Mouse (Mus musculus): ENCODE measurements around the gene Bdh1. TPM values are rescaled to one million over a fixed set of nuclear protein-coding genes. Genes with fewer than 3 reads are reported as not detected.

Bdh1 gene
- total RNA-seq, 1 experiment: 12.0 TPM

DNA sequence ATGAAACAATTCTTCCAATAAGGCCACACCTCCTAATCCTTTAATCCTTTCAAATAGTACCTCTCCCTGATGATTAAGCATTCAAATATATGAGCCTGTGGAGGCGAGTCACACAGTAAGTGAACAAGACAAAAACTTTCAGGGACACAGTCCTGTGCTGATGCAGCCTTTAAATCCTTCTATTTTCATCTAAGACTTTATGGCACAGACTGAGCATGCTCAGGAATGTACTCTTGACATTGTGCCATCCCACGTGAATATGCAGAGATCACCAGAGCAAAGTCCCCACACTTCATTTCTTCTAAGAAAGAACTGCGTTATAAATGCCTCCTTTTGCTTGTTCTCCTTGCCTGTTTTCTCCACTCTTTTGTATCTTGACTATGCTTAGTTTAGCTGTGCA lies 14.2 kb upstream of the Bdh1 start:
- peaks cover 2 to 14% of the 10 kb centered on the region in 2 experiments; a peak in 2 of 4 replicates for H3K4me1 ChIP-seq (ENCODE audit: control insufficient read depth in 2 of 2, insufficient read depth in 2 of 2, low read length in 2 of 2, poor library complexity in 1 of 2)
- no peaks in the 10 kb centered on the region for H3K36me3 ChIP-seq (ENCODE audit: control insufficient read depth, insufficient read depth, low read length, poor library complexity, severe bottlenecking)
- no peak overlapping the region for H3K9ac ChIP-seq (ENCODE audit: insufficient read depth, low read depth, low read length, poor library complexity, severe bottlenecking)
- H3K27ac ChIP-seq (ENCODE audit: insufficient read depth, low read depth, low read length, poor library complexity, severe bottlenecking): no peak overlapping the region
- in situ Hi-C loops (cut with MboI; ENCODE audit: low sequenced_read_pairs in 2 of 2, unreplicated experiment in 2 of 2): no loop called here
- H3K4me3 ChIP-seq (ENCODE audit: insufficient read depth in 1 of 2, low read depth in 1 of 2, low read length in 2 of 2, poor library complexity in 1 of 2, severe bottlenecking in 1 of 2): no peak overlapping the region
- DNase-seq (ENCODE audit: low read depth, low spot score): no peak
- H3K9me3 ChIP-seq (ENCODE audit: control insufficient read depth, insufficient read depth, low read depth, low read length): no peaks in the 10 kb centered on the region
- TF ChIP-seq CHD2 (IDR thresholded peaks at IDR 0.05; ENCODE audit: low read depth, low read length): no peak
- no peak for TF ChIP-seq ZNF384 (IDR thresholded peaks at IDR 0.05; ENCODE audit: low read depth, low read length)
- TF ChIP-seq ZC3H11A (IDR thresholded peaks at IDR 0.05; ENCODE audit: borderline replicate concordance, low read depth, low read length): no peak
- no peak for TF ChIP-seq HCFC1 (IDR thresholded peaks at IDR 0.05; ENCODE audit: borderline replicate concordance, insufficient read depth, low read length)
- no peak for TF ChIP-seq MAFK (IDR thresholded peaks at IDR 0.05; ENCODE audit: insufficient read depth, low read depth, low read length)

DNA sequence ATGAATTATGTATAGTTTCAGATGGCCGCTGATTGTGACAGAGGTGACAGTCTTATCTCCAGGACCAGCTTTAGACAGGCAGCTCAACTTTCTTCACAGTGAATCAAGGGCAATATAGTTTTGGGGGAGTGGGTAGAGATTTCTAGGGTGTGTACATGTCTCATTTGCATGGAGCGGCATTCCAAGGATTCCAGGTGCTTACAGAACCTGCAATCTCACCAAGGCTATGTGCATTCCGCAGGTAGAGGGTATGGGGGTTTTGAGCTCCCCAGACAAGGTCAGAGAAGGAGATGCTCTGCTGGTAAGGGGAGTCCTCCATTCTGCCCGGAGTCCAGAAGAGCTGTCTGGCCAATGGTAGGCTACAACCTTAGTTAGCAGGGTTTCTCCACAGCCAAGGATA lies 11.1 kb upstream of the Bdh1 start:
- no peak for TF ChIP-seq MAFK (IDR thresholded peaks at IDR 0.05; ENCODE audit: insufficient read depth, low read depth, low read length)
- TF ChIP-seq ZC3H11A (IDR thresholded peaks at IDR 0.05; ENCODE audit: borderline replicate concordance, low read depth, low read length): no peak
- TF ChIP-seq HCFC1 (IDR thresholded peaks at IDR 0.05; ENCODE audit: borderline replicate concordance, insufficient read depth, low read length): no peak
- TF ChIP-seq CHD2 (IDR thresholded peaks at IDR 0.05; ENCODE audit: low read depth, low read length): no peak
- TF ChIP-seq ZNF384 (IDR thresholded peaks at IDR 0.05; ENCODE audit: low read depth, low read length): no peak
- in situ Hi-C loops (cut with MboI; ENCODE audit: low sequenced_read_pairs in 2 of 2, unreplicated experiment in 2 of 2): no loop called here

DNA sequence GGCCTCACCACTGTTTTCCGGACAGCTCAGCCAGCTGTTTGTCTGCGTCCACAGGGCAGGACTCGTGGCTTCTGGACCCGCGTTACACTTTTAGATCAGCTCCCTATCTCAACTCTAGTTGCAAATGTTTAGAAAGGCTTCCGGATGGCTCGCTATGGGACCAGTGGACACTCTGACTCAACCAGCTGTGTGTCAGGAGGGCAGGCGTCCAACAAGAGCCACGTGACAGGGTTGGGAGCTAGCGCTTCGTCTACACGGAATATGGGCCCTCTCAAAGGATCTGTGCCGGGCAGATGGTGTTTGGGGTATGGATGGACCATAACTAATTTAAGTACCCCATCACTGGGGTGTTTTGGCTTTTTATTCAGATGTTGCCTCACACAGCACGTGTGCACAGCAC lies 9.8 kb upstream of the Bdh1 start:
- Histone ChIP-seq H3K4me1 (ENCODE audit: control insufficient read depth in 2 of 2, insufficient read depth in 2 of 2, low read length in 2 of 2, poor library complexity in 1 of 2) (peaks cover 2 to 13% of the 10 kb centered on the region in 2 experiments; a peak in 2 of 4 replicates), H3K27ac (ENCODE audit: insufficient read depth, low read depth, low read length, poor library complexity, severe bottlenecking) (no peak overlapping the region), H3K9ac (ENCODE audit: insufficient read depth, low read depth, low read length, poor library complexity, severe bottlenecking) (peak overlapping the region; percentile 41), H3K9me3 (ENCODE audit: control insufficient read depth, insufficient read depth, low read depth, low read length) (no peaks in the 10 kb centered on the region), H3K36me3 (ENCODE audit: control insufficient read depth, insufficient read depth, low read length, poor library complexity, severe bottlenecking) (no peaks in the 10 kb centered on the region), H3K4me3 (ENCODE audit: insufficient read depth in 1 of 2, low read depth in 1 of 2, low read length in 2 of 2, poor library complexity in 1 of 2, severe bottlenecking in 1 of 2) (0 out of 4 replicates have a peak overlapping the region, but pooled peaks have one; percentile 13 to 15)
- in situ Hi-C loops (cut with MboI; ENCODE audit: low sequenced_read_pairs in 2 of 2, unreplicated experiment in 2 of 2): no loop called here
- TF ChIP-seq ZC3H11A (IDR thresholded peaks at IDR 0.05; ENCODE audit: borderline replicate concordance, low read depth, low read length): no peak
- TF ChIP-seq CHD2 (IDR thresholded peaks at IDR 0.05; ENCODE audit: low read depth, low read length): no peak
- no peak for TF ChIP-seq ZNF384 (IDR thresholded peaks at IDR 0.05; ENCODE audit: low read depth, low read length)
- TF ChIP-seq HCFC1 (IDR thresholded peaks at IDR 0.05; ENCODE audit: borderline replicate concordance, insufficient read depth, low read length): no peak
- no peak for TF ChIP-seq MAFK (IDR thresholded peaks at IDR 0.05; ENCODE audit: insufficient read depth, low read depth, low read length)
- no peak for DNase-seq (ENCODE audit: low read depth, low spot score)

More for the DNA sequence above, 11.1 kb upstream of the Bdh1 start:
- no peak overlapping the region; the same call in 1 of the 2 replicates for H3K27ac ChIP-seq (ENCODE audit: insufficient read depth, low read depth, low read length, poor library complexity, severe bottlenecking)
- peaks cover 2 to 12% of the 10 kb centered on the region in 2 experiments; a peak in 2 of 4 replicates for H3K4me1 ChIP-seq (ENCODE audit: control insufficient read depth in 2 of 2, insufficient read depth in 2 of 2, low read length in 2 of 2, poor library complexity in 1 of 2)
- H3K4me3 ChIP-seq (ENCODE audit: insufficient read depth in 1 of 2, low read depth in 1 of 2, low read length in 2 of 2, poor library complexity in 1 of 2, severe bottlenecking in 1 of 2): no peak overlapping the region
- no peaks in the 10 kb centered on the region for H3K36me3 ChIP-seq (ENCODE audit: control insufficient read depth, insufficient read depth, low read length, poor library complexity, severe bottlenecking)
- no peaks in the 10 kb centered on the region for H3K9me3 ChIP-seq (ENCODE audit: control insufficient read depth, insufficient read depth, low read depth, low read length)
- DNase-seq (ENCODE audit: low read depth, low spot score): no peak
- no peak overlapping the region for H3K9ac ChIP-seq (ENCODE audit: insufficient read depth, low read depth, low read length, poor library complexity, severe bottlenecking)

DNA sequence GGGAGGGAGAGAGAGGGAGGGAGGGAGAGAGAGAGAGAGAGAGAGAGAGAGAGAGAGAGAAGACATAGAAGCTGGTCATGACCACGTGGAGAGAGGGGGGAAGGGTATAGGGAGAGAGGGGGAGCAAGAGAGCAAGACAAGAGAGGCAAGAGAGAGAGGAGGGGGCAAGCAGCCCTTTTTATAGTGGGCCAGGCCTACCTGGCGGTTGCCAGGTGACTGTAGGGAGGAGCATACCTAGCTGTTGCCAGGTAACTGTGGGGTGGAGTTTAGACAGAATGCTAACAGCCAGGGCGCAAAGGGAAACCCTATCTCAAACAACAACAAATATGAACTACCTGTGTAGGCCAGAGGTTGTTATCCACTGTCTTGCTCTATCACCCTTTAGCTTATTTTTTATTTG lies 8.3 kb upstream of the Bdh1 start:
- H3K4me3 ChIP-seq (ENCODE audit: insufficient read depth in 1 of 2, low read depth in 1 of 2, low read length in 2 of 2, poor library complexity in 1 of 2, severe bottlenecking in 1 of 2): no peak overlapping the region
- H3K4me1 ChIP-seq (ENCODE audit: control insufficient read depth in 2 of 2, insufficient read depth in 2 of 2, low read length in 2 of 2, poor library complexity in 1 of 2): peaks cover 2 to 13% of the 10 kb centered on the region in 2 experiments; a peak in 2 of 4 replicates
- no peak overlapping the region for H3K27ac ChIP-seq (ENCODE audit: insufficient read depth, low read depth, low read length, poor library complexity, severe bottlenecking)
- H3K36me3 ChIP-seq (ENCODE audit: control insufficient read depth, insufficient read depth, low read length, poor library complexity, severe bottlenecking): no peaks in the 10 kb centered on the region
- no peak overlapping the region for H3K9ac ChIP-seq (ENCODE audit: insufficient read depth, low read depth, low read length, poor library complexity, severe bottlenecking)
- no peak for DNase-seq (ENCODE audit: low read depth, low spot score)
- in situ Hi-C loops (cut with MboI; ENCODE audit: low sequenced_read_pairs in 2 of 2, unreplicated experiment in 2 of 2): no loop called here
- TF ChIP-seq CHD2 (IDR thresholded peaks at IDR 0.05; ENCODE audit: low read depth, low read length): no peak
- no peak for TF ChIP-seq HCFC1 (IDR thresholded peaks at IDR 0.05; ENCODE audit: borderline replicate concordance, insufficient read depth, low read length)
- no peak for TF ChIP-seq MAFK (IDR thresholded peaks at IDR 0.05; ENCODE audit: insufficient read depth, low read depth, low read length)
- no peak for TF ChIP-seq ZNF384 (IDR thresholded peaks at IDR 0.05; ENCODE audit: low read depth, low read length)
- TF ChIP-seq ZC3H11A (IDR thresholded peaks at IDR 0.05; ENCODE audit: borderline replicate concordance, low read depth, low read length): no peak
- no peaks in the 10 kb centered on the region for H3K9me3 ChIP-seq (ENCODE audit: control insufficient read depth, insufficient read depth, low read depth, low read length)
